Mouse (Mus musculus) hindbrain, embryonic 12.5 days (tissue): ENCODE measurements at regions not wholly inside any gene's neighbourhood (a gene's known extent, or its start where the extent isn't known, plus 50 kb on each side); places are given as distances from the start of the nearest gene placed in this dataset.

Source experiments
- ATAC-seq: fragments of 200-750 bp; cut with Nextera tagmentation; 2 replicates; pipeline ENCODE4 v1.8.0; 2017; ENCODE audit warnings: moderate TSS enrichment; ENCODE audit not compliant: low FRiP score
- H3K27ac ChIP-seq: fragments of 300-500 bp; sonication (generic); 2 replicates; pipeline ENCODE4 v1.5.1; 2016; ENCODE audit warnings: mild to moderate bottlenecking
- H3K27me3 ChIP-seq: fragments of 300-500 bp; sonication (generic); 2 replicates; pipeline ENCODE4 v1.6.1; 2016; ENCODE audit warnings: mild to moderate bottlenecking
- H3K36me3 ChIP-seq: fragments of 300-500 bp; sonication (generic); 2 replicates; pipeline ENCODE4 v1.6.1; 2016; ENCODE audit warnings: mild to moderate bottlenecking
- H3K4me1 ChIP-seq: fragments of 300-500 bp; sonication (generic); 2 replicates; pipeline ENCODE4 v1.6.1; 2016
- H3K4me2 ChIP-seq: fragments of 300-500 bp; sonication (generic); replicated peaks from 2 replicates; pipeline ENCODE4 v1.6.1; 2016; ENCODE audit warnings: mild to moderate bottlenecking
- H3K4me3 ChIP-seq: fragments of 300-500 bp; sonication (generic); 2 replicates; pipeline ENCODE4 v1.5.1; 2016; ENCODE audit warnings: mild to moderate bottlenecking
- H3K9ac ChIP-seq: fragments of 300-500 bp; sonication (generic); 2 replicates; pipeline ENCODE4 v1.6.1; 2016; ENCODE audit warnings: mild to moderate bottlenecking, moderate library complexity
- H3K9me3 ChIP-seq: fragments of 300-500 bp; sonication (generic); replicated peaks from 2 replicates; pipeline ENCODE4 v1.6.1; 2016; ENCODE audit warnings: mild to moderate bottlenecking
- WGBS: fragments of 180-500 bp; shearing (Covaris S2); methylation state at CpG from one replicate; pipeline ENCODE4 v1.1.7; 2016; 5-methylcytosine and 5-hydroxymethylcytosine counted together

- 31% methylated on average over 1 of the region's 1 CpGs for WGBS
- Histone ChIP-seq H3K9ac (no peak overlapping the region), H3K36me3 (no peaks in the 10 kb centered on the region)
Measured at GRCm38 (mm10) chr6:93416006-93416405, 472.7 kb upstream of the Adamts9 start.

GRCm38 (mm10) chr6:93411077-93411452, 467.8 kb upstream of the Adamts9 start:
- Histone ChIP-seq H3K36me3 (no peaks in the 10 kb centered on the region), H3K27ac (no peak overlapping the region), H3K27me3 (no peaks in the 10 kb centered on the region), H3K4me1 (no peaks in the 10 kb centered on the region), H3K9me3 (no peaks in the 10 kb centered on the region), H3K9ac (no peak overlapping the region), H3K4me3 (no peak overlapping the region), H3K4me2 (no peak overlapping the region)
- 65% methylated on average over 3 of the region's 3 CpGs for WGBS
- ATAC-seq = no peak

More at GRCm38 (mm10) chr6:93416006-93416405, 472.7 kb upstream of the Adamts9 start:
- Histone ChIP-seq H3K27ac (no peak overlapping the region), H3K4me3 (no peak overlapping the region), H3K27me3 (no peaks in the 10 kb centered on the region), H3K9me3 (no peaks in the 10 kb centered on the region), H3K4me2 (no peak overlapping the region), H3K4me1 (no peaks in the 10 kb centered on the region)
- ATAC-seq = no peak

DNA sequence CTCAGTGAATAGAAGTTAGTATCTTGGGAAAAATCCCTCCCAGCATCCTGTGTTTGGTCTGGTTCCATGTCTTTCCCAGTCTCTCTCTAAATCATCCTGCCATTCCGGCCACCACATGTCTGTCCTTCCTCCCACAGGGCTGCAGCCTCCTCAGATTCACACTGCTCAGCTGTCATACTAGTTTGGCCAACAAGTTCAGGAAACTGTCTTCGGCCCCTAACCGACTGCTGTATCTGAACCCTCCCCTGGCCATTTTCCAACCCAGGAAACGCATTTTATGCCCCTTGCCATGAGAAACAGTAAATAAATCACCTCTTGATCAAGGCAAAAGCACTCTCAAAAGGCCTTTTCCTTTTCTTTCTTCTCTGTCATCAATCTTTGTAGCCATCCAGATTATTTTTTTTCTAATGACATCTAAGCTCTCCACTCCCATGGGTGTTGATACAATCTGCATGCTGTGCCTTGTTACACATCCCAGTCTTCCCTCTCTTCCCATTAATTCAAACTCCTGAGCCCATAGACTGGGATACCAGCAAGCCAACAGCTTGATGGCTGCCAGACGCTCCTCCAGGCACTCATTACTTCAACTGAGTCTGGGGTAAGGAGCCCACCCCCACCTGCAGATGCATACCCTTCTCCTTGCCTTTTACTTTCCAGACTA, 467.3 kb upstream of the Adamts9 start:
- Histone ChIP-seq H3K9ac (no peak overlapping the region), H3K4me3 (no peak overlapping the region), H3K4me2 (no peak overlapping the region), H3K9me3 (no peaks in the 10 kb centered on the region), H3K27me3 (no peaks in the 10 kb centered on the region), H3K36me3 (no peaks in the 10 kb centered on the region), H3K27ac (no peak overlapping the region), H3K4me1 (no peaks in the 10 kb centered on the region)
- WGBS = 63% methylated on average over 5 of the region's 5 CpGs
- peak; percentile 38; the same call in 1 of the 2 replicates for ATAC-seq

DNA sequence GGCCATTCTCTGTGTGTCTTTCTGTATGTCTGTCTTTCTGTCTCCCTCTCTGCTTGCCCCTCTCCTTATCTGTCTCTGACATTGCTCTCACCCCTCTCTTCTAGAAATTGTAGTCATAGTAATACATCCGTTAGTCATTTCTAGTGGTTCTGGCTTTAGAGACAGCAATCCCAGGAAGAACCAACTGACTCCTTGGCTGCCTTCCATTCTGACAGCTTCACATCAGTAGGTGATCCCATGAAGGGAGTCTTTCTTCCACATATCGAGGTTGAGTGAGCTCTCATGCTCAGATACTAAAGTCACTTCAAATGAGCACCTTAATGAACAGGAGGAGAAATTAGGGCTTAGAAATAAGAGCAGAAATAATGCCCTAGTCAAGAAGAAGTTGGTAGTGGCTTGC, 455.3 kb upstream of the Adamts9 start:
- no peak overlapping the region for H3K9ac ChIP-seq
- no peak overlapping the region for H3K4me3 ChIP-seq
- H3K4me2 ChIP-seq = no peak overlapping the region
- H3K27ac ChIP-seq = no peak overlapping the region
- no peaks in the 10 kb centered on the region for H3K36me3 ChIP-seq
- H3K9me3 ChIP-seq = no peaks in the 10 kb centered on the region
- H3K27me3 ChIP-seq = no peaks in the 10 kb centered on the region
- ATAC-seq = no peak
- 82% methylated on average over 2 of the region's 2 CpGs for WGBS
- 0 out of 2 replicates have a peak, but pooled peaks cover 2% of the 10 kb centered on the region for H3K4me1 ChIP-seq

DNA sequence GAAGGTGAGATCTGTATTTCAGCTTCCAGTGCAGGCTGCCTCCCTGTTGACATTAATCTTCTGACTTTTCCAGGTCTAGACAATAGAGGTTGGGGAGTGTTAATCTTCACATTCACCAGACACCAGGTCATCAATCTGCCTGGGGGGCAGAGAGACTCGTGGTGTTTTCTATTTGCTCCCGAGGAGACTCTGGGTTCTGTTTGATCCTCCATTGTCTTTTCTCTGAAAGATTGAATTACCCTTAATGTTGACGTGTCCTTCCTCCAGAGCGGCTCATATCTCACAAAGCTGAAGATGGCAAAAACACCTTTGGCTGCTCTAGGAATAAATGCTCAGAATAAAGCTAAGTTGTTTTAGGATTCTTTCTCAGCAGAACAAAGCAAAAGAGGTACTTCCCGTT, 453.8 kb upstream of the Adamts9 start:
- WGBS = 35% methylated on average over 5 of the region's 5 CpGs
- Histone ChIP-seq H3K9ac (no peak overlapping the region), H3K27me3 (no peaks in the 10 kb centered on the region)

DNA sequence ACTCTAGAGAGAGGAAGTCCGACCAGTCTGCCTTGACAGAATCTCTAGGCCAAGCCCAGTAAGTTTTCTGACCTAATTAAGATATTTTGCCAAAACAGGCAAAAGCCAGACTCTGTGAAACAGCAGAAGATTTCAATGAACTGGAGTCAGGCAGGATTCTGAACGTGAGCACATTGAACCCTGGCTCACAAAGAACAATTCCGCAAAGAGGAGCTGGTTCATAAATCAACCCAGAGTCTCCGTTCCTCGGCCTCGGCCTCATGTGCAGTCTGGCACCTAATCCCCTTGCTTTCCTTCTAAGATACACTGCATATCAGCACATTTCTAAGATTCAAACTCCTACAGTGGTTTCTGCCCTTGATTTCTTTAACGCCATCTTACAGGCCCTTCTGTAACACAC, 452.7 kb upstream of the Adamts9 start:
- Histone ChIP-seq H3K4me2 (no peak overlapping the region), H3K27me3 (no peaks in the 10 kb centered on the region)

More for the DNA sequence above, 453.8 kb upstream of the Adamts9 start:
- Histone ChIP-seq H3K27ac (no peak overlapping the region; the same call in 1 of the 2 replicates), H3K4me1 (0 out of 2 replicates have a peak, but pooled peaks cover 2% of the 10 kb centered on the region), H3K4me2 (no peak overlapping the region), H3K9me3 (no peaks in the 10 kb centered on the region), H3K4me3 (no peak overlapping the region), H3K36me3 (no peaks in the 10 kb centered on the region)
- ATAC-seq = no peak

GRCm38 (mm10) chr6:93395296-93395695, 452.0 kb upstream of the Adamts9 start:
- 62% methylated on average over 6 of the region's 6 CpGs for WGBS
- H3K9me3 ChIP-seq = no peaks in the 10 kb centered on the region
- H3K4me3 ChIP-seq = no peak overlapping the region
- no peaks in the 10 kb centered on the region for H3K27me3 ChIP-seq
- ATAC-seq = no peak
- H3K36me3 ChIP-seq = no peaks in the 10 kb centered on the region
- no peak overlapping the region for H3K9ac ChIP-seq
- H3K4me1 ChIP-seq = 0 out of 2 replicates have a peak, but pooled peaks cover 2% of the 10 kb centered on the region
- H3K4me2 ChIP-seq = no peak overlapping the region
- no peak overlapping the region for H3K27ac ChIP-seq

More for the DNA sequence above, 452.7 kb upstream of the Adamts9 start:
- Histone ChIP-seq H3K9ac (no peak overlapping the region), H3K9me3 (no peaks in the 10 kb centered on the region), H3K4me1 (0 out of 2 replicates have a peak, but pooled peaks cover 2% of the 10 kb centered on the region), H3K27ac (peak overlapping the region; percentile 40), H3K4me3 (no peak overlapping the region), H3K36me3 (no peaks in the 10 kb centered on the region)
- ATAC-seq = no peak
- WGBS = 80% methylated on average over 7 of the region's 7 CpGs

GRCm38 (mm10) chr6:93393551-93393950, 450.3 kb upstream of the Adamts9 start:
- Histone ChIP-seq H3K9me3 (no peaks in the 10 kb centered on the region), H3K4me3 (no peak overlapping the region), H3K36me3 (no peaks in the 10 kb centered on the region), H3K4me1 (0 out of 2 replicates have a peak, but pooled peaks cover 2% of the 10 kb centered on the region), H3K4me2 (no peak overlapping the region), H3K9ac (no peak overlapping the region), H3K27ac (no peak overlapping the region), H3K27me3 (no peaks in the 10 kb centered on the region)
- 93% methylated on average over 5 of the region's 5 CpGs for WGBS
- no peak for ATAC-seq

- H3K27ac ChIP-seq = no peak overlapping the region
- no peak overlapping the region for H3K4me2 ChIP-seq
- no peak overlapping the region for H3K9ac ChIP-seq
- no peaks in the 10 kb centered on the region for H3K36me3 ChIP-seq
- no peak for ATAC-seq
- H3K4me3 ChIP-seq = no peak overlapping the region
- no peaks in the 10 kb centered on the region for H3K27me3 ChIP-seq
- no peaks in the 10 kb centered on the region for H3K9me3 ChIP-seq
- H3K4me1 ChIP-seq = 0 out of 2 replicates have a peak, but pooled peaks cover 2% of the 10 kb centered on the region
- WGBS = 86% methylated on average over 6 of the region's 6 CpGs
Measured at GRCm38 (mm10) chr6:93392402-93392801, 449.1 kb upstream of the Adamts9 start.

DNA sequence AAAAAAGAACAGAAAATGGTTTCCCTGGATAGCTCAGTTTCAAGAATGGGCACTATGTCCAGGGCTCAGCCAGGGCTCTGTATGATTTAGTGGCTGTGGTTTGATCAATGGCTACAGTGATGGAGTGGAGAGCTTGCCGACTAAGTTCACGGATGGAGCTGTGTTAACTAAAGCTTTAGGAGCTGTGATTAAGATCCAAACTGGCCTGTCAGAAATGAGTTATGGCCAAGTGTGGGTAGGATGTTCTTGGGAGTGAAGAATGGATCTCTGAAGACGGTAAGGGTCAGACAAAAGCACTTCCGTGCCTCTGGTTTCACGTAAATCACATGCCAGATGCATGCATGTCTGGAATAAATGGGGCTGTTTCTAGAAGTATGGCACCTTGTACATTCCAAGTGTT, 447.9 kb upstream of the Adamts9 start:
- no peak overlapping the region for H3K4me3 ChIP-seq
- no peak overlapping the region for H3K4me2 ChIP-seq
- H3K9ac ChIP-seq = no peak overlapping the region
- no peak for ATAC-seq
- H3K4me1 ChIP-seq = 0 out of 2 replicates have a peak, but pooled peaks cover 2% of the 10 kb centered on the region
- WGBS = 78% methylated on average over 5 of the region's 5 CpGs
- H3K36me3 ChIP-seq = no peaks in the 10 kb centered on the region
- H3K27me3 ChIP-seq = no peaks in the 10 kb centered on the region
- H3K27ac ChIP-seq = no peak overlapping the region
- H3K9me3 ChIP-seq = no peaks in the 10 kb centered on the region

DNA sequence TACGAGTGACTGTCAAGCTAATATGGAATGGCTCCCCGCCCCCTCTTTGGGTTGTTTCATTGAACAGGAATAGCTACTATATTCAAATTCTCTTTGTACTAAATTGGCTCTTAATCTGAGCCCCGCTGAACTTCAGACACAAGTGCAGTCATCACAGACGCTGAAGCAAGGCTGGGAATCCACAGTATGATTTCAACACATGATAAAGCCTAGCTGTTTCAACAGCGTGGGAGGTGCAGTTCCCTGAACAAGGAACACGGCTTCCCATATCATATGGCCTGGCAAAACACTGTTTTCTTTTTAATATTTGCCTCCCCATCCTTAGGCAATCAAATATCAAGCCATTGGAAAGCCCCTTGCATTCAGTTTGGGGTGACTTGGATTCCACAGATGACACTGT, 428.0 kb upstream of the Adamts9 start:
- Histone ChIP-seq H3K27ac (no peak overlapping the region), H3K4me2 (no peak overlapping the region), H3K4me1 (no peaks in the 10 kb centered on the region), H3K4me3 (no peak overlapping the region), H3K36me3 (no peaks in the 10 kb centered on the region), H3K27me3 (no peaks in the 10 kb centered on the region), H3K9ac (no peak overlapping the region), H3K9me3 (no peaks in the 10 kb centered on the region)
- ATAC-seq = no peak
- WGBS = 84% methylated on average over 6 of the region's 6 CpGs

DNA sequence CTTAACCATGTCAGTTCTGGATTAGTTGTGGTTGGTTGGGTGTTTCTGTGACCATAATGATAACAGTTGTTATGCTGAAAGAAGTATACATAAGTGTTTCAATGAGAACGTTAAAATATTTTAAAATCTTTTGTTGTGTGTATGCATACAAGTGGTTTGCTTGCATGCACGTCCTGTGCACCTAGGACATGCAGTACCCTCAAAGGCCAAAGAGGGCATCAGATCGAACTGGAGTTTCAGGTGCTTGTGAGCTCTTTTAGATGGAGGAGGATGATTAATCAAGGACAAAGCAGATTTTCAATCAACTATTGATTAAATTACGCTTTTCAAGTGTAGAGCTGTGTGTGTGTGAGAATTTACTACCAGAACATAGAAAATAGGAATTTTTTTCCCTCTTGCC, 420.6 kb upstream of the Adamts9 start:
- Histone ChIP-seq H3K9me3 (no peaks in the 10 kb centered on the region), H3K9ac (no peak overlapping the region), H3K4me3 (no peak overlapping the region), H3K27ac (no peak overlapping the region), H3K4me1 (no peaks in the 10 kb centered on the region), H3K36me3 (no peaks in the 10 kb centered on the region), H3K4me2 (no peak overlapping the region), H3K27me3 (no peaks in the 10 kb centered on the region)
- no peak for ATAC-seq
- WGBS = 66% methylated on average over 4 of the region's 4 CpGs
